In the genomic region with DNA sequence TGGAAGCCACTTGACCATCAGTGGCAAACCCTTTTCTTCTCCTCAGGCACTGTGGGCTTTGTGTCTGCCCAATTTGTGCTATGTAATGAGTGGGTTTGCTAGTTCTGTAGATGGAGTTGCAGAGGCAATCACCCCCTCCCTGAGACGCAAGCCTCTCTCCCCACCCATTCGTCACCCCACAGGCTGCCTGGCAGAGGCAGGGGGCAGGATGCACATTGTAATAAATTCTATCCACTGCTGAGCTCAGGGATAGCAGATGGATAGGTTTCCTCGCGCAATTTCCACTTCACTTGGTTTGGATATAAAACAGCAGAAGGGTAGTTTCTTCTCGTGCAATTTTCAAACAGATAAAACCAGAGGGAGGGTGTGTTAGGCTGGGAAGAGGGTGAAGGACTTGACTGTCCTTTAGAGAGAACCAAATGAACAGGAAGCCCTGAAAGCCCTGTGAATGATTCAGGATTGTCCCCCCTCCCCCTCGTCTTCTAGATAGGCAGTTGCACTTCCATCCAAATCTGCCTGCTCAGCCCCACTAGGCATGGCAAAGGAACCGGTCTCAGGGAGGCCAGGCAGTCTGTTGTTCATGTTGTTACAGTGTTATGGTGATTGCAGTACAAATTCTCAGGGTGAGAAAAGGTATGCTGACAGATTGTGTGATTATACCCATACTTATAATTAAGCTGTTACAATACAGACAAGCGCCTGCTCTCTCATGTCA, we compare ENCODE assay signal across 15 mouse cellular contexts.
DNase-seq lines count a peak whose midpoint lies in the region; ATAC-seq lines count a peak whose summit lies in the region.
"Had no signal": no experiment of that assay in that cellular context is flagged by ENCODE, and none has a peak within 500 bp of the region (broad histone marks: within the 10 kb centered on the region; RNA-seq: fewer than 3 reads in every experiment).

No protein-coding gene starts in this region.

- DNase-seq in heart, adult 11 months = no peak
- DNase-seq in ZHBTc4 (ENCODE audit: low read depth, low spot score) = peak; percentile 17
- no peak for DNase-seq in spleen, adult 18-20 months
- DNase-seq in layer of hippocampus, postnatal 36 days = no peak
- no peak for DNase-seq in urinary bladder, postnatal 25 days (ENCODE audit: low spot score)
- DNase-seq: cerebellum, adult 9-10 months; liver, postnatal 0 days; right cerebral cortex, postnatal 14 days; thymus, postnatal 36 days had no signal

- H3K27ac ChIP-seq in heart, embryonic 14.5 days (replicated peaks in 1 of 2; ENCODE audit: control insufficient read depth in 1 of 2, insufficient read depth in 1 of 2, low read depth in 2 of 2, low read length in 2 of 2) = no peak overlapping the region
- 0 out of 2 replicates have a peak overlapping the region, but pooled peaks have one; percentile 2 for H3K27ac ChIP-seq in forebrain, embryonic 13.5 days
- H3K27ac ChIP-seq in hindbrain, embryonic 15.5 days (replicated peaks) = no peak overlapping the region
- H3K27ac ChIP-seq: kidney, postnatal 0 days; limb, embryonic 13.5 days had no signal

- WGBS in heart, embryonic 14.5 days = 40% methylated on average over 8 of the region's 8 CpGs
- 28% methylated on average over 8 of the region's 8 CpGs for WGBS in forebrain, embryonic 13.5 days
- 23% methylated on average over 8 of the region's 8 CpGs for WGBS in hindbrain, embryonic 15.5 days

- no peak overlapping the region for H3K9ac ChIP-seq in heart, embryonic 14.5 days (ENCODE audit: low read length)
- H3K9ac ChIP-seq in forebrain, embryonic 13.5 days = no peak overlapping the region
- H3K9ac ChIP-seq in hindbrain, embryonic 15.5 days = no peak overlapping the region
- H3K9ac ChIP-seq: limb, embryonic 13.5 days; liver, postnatal 0 days had no signal

- no peaks in the 10 kb centered on the region for H3K9me3 ChIP-seq in heart, embryonic 14.5 days (ENCODE audit: control insufficient read depth, low read length)
- H3K9me3 ChIP-seq in forebrain, embryonic 13.5 days (replicated peaks) = no peaks in the 10 kb centered on the region
- H3K9me3 ChIP-seq in hindbrain, embryonic 15.5 days = no peaks in the 10 kb centered on the region
- H3K9me3 ChIP-seq: limb, embryonic 13.5 days; megakaryocyte, embryonic 14.5 days had no signal

- ATAC-seq in heart, embryonic 14.5 days (ENCODE audit: insufficient number of reproducible peaks, insufficient read depth, low FRiP score, low read depth) = no peak
- ATAC-seq in forebrain, embryonic 13.5 days = peak; percentile 75
- ATAC-seq in hindbrain, embryonic 15.5 days (ENCODE audit: low FRiP score, low read depth) = peak; percentile 56
- ATAC-seq: liver, postnatal 0 days had no signal

- peak overlapping the region; percentile 8; the same call in 1 of the 2 replicates for H3K4me2 ChIP-seq in heart, embryonic 14.5 days (ENCODE audit: low read length)
- 0 out of 2 replicates have a peak overlapping the region, but pooled peaks have one; percentile 1 for H3K4me2 ChIP-seq in forebrain, embryonic 13.5 days
- H3K4me2 ChIP-seq in hindbrain, embryonic 15.5 days = 0 out of 2 replicates have a peak overlapping the region, but pooled peaks have one; percentile 7
- H3K4me2 ChIP-seq: limb, embryonic 13.5 days had no signal

- no peaks in the 10 kb centered on the region for H3K36me3 ChIP-seq in heart, embryonic 14.5 days (ENCODE audit: control insufficient read depth, insufficient read depth, low read length)
- H3K36me3 ChIP-seq in forebrain, embryonic 13.5 days (ENCODE audit: poor library complexity, severe bottlenecking) = no peaks in the 10 kb centered on the region
- no peaks in the 10 kb centered on the region for H3K36me3 ChIP-seq in hindbrain, embryonic 15.5 days
- H3K36me3 ChIP-seq: limb, embryonic 13.5 days had no signal

- peaks cover 38% of the 10 kb centered on the region for H3K27me3 ChIP-seq in heart, embryonic 14.5 days (ENCODE audit: control insufficient read depth, insufficient read depth, low read length)
- H3K27me3 ChIP-seq in forebrain, embryonic 13.5 days = peaks cover 15% of the 10 kb centered on the region; the same call in 1 of the 2 replicates
- peaks cover 4% of the 10 kb centered on the region; the same call in 1 of the 2 replicates for H3K27me3 ChIP-seq in hindbrain, embryonic 15.5 days
- H3K27me3 ChIP-seq: megakaryocyte, embryonic 14.5 days had no signal

- no peak overlapping the region for H3K4me3 ChIP-seq in heart, embryonic 14.5 days (ENCODE audit: control insufficient read depth in 1 of 2, insufficient read depth in 1 of 2, low read depth in 1 of 2, low read length in 2 of 2)
- no peak overlapping the region for H3K4me3 ChIP-seq in forebrain, embryonic 13.5 days
- no peak overlapping the region for H3K4me3 ChIP-seq in hindbrain, embryonic 15.5 days
- H3K4me3 ChIP-seq: limb, embryonic 13.5 days; megakaryocyte, embryonic 14.5 days had no signal

- peaks cover 3 to 12% of the 10 kb centered on the region in 2 experiments; a peak in 2 of 4 replicates for H3K4me1 ChIP-seq in heart, embryonic 14.5 days (ENCODE audit: control insufficient read depth in 2 of 2, insufficient read depth in 2 of 2, low read length in 2 of 2)
- peaks cover 22% of the 10 kb centered on the region for H3K4me1 ChIP-seq in forebrain, embryonic 13.5 days
- peaks cover 22% of the 10 kb centered on the region for H3K4me1 ChIP-seq in hindbrain, embryonic 15.5 days (replicated peaks)
- H3K4me1 ChIP-seq: limb, embryonic 13.5 days; megakaryocyte, embryonic 14.5 days had no signal
